Mouse (Mus musculus) lung, postnatal 0 days (tissue): ENCODE results near the gene Pcgf1.

ENCODE experiments used
- CTCF ChIP-seq: IDR thresholded peaks from 2 replicates; pipeline ENCODE4 v1.5.1; 2016; ENCODE audit warnings: antibody characterized with exemption, mild to moderate bottlenecking
- EP300 ChIP-seq: IDR thresholded peaks from 2 replicates; pipeline ENCODE4 v1.6.1; 2016; ENCODE audit warnings: antibody characterized with exemption, mild to moderate bottlenecking, control low read depth

DNA sequence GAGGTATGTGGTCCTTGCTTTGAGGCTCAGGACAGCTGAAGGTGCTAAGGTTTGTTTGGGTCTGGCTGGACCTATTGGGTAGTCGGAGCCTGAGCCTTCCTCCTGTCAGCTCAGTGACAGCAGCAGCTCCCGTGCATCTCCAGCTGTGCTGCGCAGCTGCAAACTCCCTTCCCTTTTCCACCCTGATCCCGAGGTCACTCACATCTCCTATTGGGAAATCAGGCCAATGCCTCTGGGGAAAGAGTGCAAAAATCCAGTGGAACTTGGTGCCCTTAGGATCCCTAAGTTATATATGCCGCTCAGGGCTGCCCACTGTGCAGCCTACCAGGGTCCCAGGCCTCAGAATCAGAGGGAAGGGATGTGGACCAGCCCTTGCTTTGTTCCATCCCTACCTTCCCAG is 5.8 kb downstream of the Pcgf1 start:
- no peak for TF ChIP-seq CTCF
- no peak for TF ChIP-seq EP300
